Mouse (Mus musculus) adrenal gland, adult 2 months (tissue): ENCODE data around the gene Vmn1r179. TPM values are rescaled to one million over a fixed set of nuclear protein-coding genes. Genes with fewer than 3 reads are reported as not detected.
A peak's percentile ranks its signal among the peaks of the same experiment; 100 is the strongest.
"Not testable (repeated sequence)": the region's sequence is repeated elsewhere in the genome, so short reads cannot be mapped to it uniquely, and the experiment has no call there.

Source experiments
- DNase-seq: peaks from one replicate; pipeline ENCODE4 v3.0.0; 2021
- long read RNA-seq: library from polyadenylated mRNA; stranded (forward); transcript quantifications from one replicate; pipeline ENCODE4 v2.0.0, GENCODE M21; 2021
- polyA plus RNA-seq: library from polyadenylated mRNA; depleted of rRNA; stranded (reverse); fragments of >200 nt; gene quantifications from 2 replicates; pipeline ENCODE4 v1.2.3, GENCODE M21; 2012; rRNA removed
- total RNA-seq, 2 experiments: library from RNA; stranded (reverse); gene quantifications; 2 replicates each; pipeline ENCODE4 v1.2.3; 2021

Gene Vmn1r179
- not detected for total RNA-seq
- not detected in 2 replicates for polyA plus RNA-seq
- long read RNA-seq: 0 reads

DNA sequence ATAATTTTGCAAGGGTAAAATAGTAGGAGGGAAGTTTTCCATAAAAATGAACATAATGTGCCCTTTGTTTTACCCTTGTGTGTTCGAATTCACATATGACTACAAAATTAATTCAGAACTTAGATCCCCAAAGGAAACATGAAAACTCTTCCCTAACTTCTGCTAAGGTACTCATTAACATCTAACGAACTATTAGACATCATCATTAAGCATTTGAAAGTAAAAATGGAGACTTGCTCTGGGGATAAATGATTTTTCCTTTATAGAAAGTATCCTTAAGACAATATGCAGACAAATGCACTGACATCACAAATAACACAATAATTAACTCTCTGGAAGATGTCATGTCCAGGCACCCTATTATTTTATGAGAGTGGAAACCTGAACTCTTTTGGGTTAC is at the start of gene Vmn1r179:
Gene Vmn1r179 (plus strand): TSS at position 301 of the 400 bp plus-strand sequence.
- DNase-seq: no peak

DNA sequence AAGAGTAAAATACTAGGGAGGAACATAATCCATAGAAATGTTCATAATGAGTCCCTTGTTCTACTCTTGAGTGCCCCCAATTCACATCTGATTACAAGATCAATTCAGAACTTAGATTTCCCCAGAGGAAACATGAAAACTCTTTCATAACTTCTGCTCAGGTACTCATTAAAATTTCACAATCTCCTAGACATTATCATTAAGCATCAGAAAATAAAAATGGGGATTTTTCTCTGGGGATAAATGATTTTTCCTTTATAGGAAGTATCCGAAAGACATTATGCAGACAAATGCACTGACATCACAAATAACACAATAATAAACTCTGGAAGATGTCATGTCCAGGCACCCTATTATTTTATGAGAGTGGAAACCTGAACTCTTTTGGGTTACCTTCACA is 35.1 kb upstream of the Vmn1r179 start, which contains the start of gene Vmn1r178:
Gene Vmn1r178 (plus strand): TSS at position 301 of the 400 bp plus-strand sequence.
- no peak for DNase-seq

DNA sequence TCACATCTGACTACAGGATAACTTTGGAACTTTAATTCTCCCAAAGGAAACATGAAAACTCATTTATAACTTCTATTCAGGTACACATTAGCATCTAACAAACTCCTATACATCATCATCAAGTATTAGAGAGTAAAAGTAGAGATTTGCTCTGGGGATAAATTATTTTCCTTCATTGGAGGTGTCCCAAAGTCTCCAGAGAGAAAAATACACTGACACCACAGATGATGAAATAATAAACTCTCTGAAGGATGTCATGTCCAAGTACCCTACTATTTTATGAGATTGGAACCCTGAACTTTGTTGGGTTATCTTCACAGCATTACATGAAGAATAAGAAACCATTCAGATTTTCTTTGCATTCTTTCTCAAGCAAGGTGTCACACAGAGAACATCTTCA is 23.6 kb downstream of the Vmn1r179 start, which contains the start of gene Vmn1r180:
Gene Vmn1r180 (plus strand): TSS at position 301 of the 400 bp plus-strand sequence.
- DNase-seq: no peak

- peak; percentile 14 for DNase-seq
Measured at GRCm38 (mm10) chr7:23968044-23968443, 41.3 kb downstream of the Vmn1r179 start.

GRCm38 (mm10) chr7:23974315-23974714 is 47.5 kb downstream of the Vmn1r179 start, which contains the start of gene Vmn1r181:
TSS of gene Vmn1r181 (plus strand) at chr7:23974615.
- DNase-seq: not testable (repeated sequence)

Other genes with a start within 250 kb of the Vmn1r179 start
- not detected for gene Vmn1r173, start 226.3 kb upstream of the Vmn1r179 start, total RNA-seq
- not detected in 2 replicates for gene Vmn1r173, start 226.3 kb upstream of the Vmn1r179 start, polyA plus RNA-seq
- not detected for gene Vmn1r174, start 174.7 kb upstream of the Vmn1r179 start, total RNA-seq
- not detected in 2 replicates for gene Vmn1r174, start 174.7 kb upstream of the Vmn1r179 start, polyA plus RNA-seq
- gene Vmn1r175, start 116.3 kb upstream of the Vmn1r179 start, total RNA-seq: not detected
- not detected in 2 replicates for gene Vmn1r175, start 116.3 kb upstream of the Vmn1r179 start, polyA plus RNA-seq
- not detected for gene Vmn1r176, start 89.6 kb upstream of the Vmn1r179 start, total RNA-seq
- gene Vmn1r176, start 89.6 kb upstream of the Vmn1r179 start, polyA plus RNA-seq: not detected in 2 replicates
- not detected for gene Vmn1r177, start 60.5 kb upstream of the Vmn1r179 start, total RNA-seq
- not detected in 2 replicates for gene Vmn1r177, start 60.5 kb upstream of the Vmn1r179 start, polyA plus RNA-seq
- not detected for gene Vmn1r178, start 35.0 kb upstream of the Vmn1r179 start, total RNA-seq
- gene Vmn1r178, start 35.0 kb upstream of the Vmn1r179 start, polyA plus RNA-seq: not detected in 2 replicates
- not detected for gene Vmn1r180, start 23.7 kb downstream of the Vmn1r179 start, total RNA-seq
- gene Vmn1r180, start 23.7 kb downstream of the Vmn1r179 start, polyA plus RNA-seq: not detected in 2 replicates
- not detected for gene Vmn1r181, start 47.6 kb downstream of the Vmn1r179 start, total RNA-seq
- gene Vmn1r181, start 47.6 kb downstream of the Vmn1r179 start, polyA plus RNA-seq: not detected in 2 replicates
- not detected for gene V1rd19, start 74.7 kb downstream of the Vmn1r179 start, total RNA-seq
- not detected in 2 replicates for gene V1rd19, start 74.7 kb downstream of the Vmn1r179 start, polyA plus RNA-seq
- gene Vmn1r183, start 126.3 kb downstream of the Vmn1r179 start, total RNA-seq: not detected
- gene Vmn1r183, start 126.3 kb downstream of the Vmn1r179 start, polyA plus RNA-seq: not detected in 2 replicates
- gene Zfp180, start 154.9 kb downstream of the Vmn1r179 start, total RNA-seq: 10 to 100 TPM; 21.7 to 26.3 TPM
- 11.3 and 17.9 TPM in 2 replicates for gene Zfp180, start 154.9 kb downstream of the Vmn1r179 start, polyA plus RNA-seq
- gene Zfp112, start 185.3 kb downstream of the Vmn1r179 start, total RNA-seq: 1 to 10 TPM; 3.1 to 4.1 TPM
- gene Zfp112, start 185.3 kb downstream of the Vmn1r179 start, polyA plus RNA-seq: 1.8 and 2.2 TPM in 2 replicates
- gene Zfp235, start 207.2 kb downstream of the Vmn1r179 start, total RNA-seq: 1 to 10 TPM; 9.4 to 9.7 TPM
- 2.6 and 4.2 TPM in 2 replicates for gene Zfp235, start 207.2 kb downstream of the Vmn1r179 start, polyA plus RNA-seq
- under 1 TPM; 0.37 to 0.38 TPM for gene Zfp114, start 248.1 kb downstream of the Vmn1r179 start, total RNA-seq
- 0.04 and 0.08 TPM in 2 replicates for gene Zfp114, start 248.1 kb downstream of the Vmn1r179 start, polyA plus RNA-seq